Mouse (Mus musculus): ENCODE results near the gene Glipr1.

Gene Glipr1

DNA sequence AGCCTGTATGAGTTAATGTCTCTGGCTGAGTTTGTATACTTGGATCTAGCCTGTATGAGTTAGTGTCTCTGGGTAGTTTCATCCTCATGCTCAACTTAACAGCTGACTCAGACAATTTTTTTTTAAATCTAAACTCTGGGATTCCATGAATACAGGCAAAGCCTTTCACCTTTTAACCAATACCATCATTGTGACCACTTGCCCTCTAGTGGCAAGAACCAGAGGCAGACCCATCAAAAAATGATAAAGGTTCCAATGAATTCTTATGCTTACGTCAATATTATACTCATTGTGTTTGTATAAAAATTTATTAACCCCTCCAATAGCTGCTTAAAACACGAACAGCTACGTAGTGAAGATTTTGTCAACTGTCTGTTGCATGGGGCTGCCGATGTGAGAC, 36.0 kb downstream of the Glipr1 start:
- DNase-seq (ENCODE audit: low spot score in 2 of 2): no peak

DNA sequence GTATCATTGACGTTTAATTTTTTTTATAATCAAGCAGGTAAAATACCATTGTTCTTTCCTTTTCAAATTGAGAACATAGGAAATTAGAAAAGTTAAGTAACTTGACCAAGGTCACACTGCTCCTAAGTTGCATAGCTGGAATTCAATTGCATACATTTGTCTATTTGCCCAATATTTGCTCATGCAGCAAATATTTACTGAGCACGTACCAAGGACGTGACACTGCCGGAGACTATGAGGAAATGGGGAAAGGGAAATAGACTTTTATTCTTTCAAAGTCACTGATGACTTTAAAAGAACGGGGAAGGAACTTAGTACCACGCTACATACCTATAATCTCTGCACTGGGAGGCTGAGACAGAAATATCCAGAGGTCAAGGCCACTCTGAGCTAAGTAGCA, 42.0 kb downstream of the Glipr1 start:
- DNase-seq (ENCODE audit: low spot score in 2 of 2): no peak

DNA sequence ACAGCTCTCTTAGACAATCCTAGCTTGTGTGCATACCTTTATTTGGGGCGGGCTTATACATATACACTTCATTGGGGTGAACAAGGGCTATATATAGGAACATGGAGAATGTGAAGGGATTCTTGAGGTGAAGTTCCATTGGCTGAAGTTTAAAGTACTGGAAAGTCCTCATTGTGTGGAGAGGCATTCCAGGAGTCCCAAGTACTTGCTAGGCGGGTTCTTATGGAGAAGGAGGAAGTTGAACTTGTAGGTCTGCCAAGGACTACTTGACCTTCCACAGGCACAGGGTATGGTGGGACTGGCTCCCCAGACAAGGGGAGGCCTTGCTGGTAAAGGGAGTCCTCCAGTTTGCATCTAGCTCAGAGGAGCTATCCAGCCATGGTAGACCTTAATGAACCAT, 43.1 kb downstream of the Glipr1 start:
- no peak for DNase-seq (ENCODE audit: low spot score in 2 of 2)

DNA sequence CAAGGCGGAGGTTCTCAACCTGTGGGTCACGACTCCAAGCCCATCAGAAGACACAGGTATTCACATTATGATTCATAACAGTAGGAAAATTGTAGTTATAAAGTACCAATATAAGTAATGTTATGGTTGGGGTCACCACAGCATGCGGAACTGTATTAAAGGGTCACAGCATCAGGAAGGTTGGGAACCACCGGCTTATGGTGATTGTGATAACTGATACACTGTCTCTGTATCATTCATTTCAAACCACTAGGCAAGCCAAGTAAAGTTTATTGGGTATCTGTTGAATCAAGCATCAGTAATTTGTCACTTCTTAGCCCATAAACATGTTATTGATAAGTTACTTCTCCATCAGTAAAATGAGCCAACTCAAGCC, 44.4 kb downstream of the Glipr1 start:
- DNase-seq (ENCODE audit: low spot score in 2 of 2): no peak

DNA sequence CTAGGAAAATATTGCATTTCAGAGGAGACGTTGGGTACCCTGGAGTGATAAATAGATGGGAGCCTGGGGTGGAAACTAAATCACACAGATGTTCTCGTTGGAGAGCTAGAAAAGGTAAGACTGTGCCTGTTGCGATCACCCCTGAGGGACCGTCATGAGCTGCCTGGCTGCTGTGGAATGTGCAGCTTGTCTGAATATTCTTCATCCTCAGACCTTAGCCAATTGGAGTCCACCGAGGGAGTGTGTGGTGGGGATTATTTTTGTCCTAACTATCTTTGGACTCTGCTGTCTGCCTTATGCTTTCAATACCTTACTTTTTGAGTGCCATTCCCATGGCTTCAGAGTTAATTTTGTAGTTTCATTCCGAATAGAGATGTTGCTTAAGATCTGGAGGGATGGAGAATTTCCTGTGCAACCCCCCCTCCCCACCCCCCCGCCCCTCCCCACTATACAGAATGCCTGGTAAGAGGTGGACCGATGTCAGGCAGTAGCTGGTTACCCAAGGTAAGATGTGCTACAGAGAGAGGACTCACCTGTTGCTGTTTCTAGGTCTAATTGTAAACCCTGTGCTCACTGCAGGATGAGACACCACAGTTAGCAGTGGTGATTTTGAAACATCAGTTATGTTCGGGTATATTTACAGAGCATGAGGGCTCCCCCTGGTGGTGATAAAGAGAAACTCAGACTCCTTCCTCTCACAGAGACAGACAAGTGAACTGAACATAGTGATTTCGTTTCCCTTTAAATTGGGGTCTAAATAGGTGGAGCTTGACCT, 45.0 kb downstream of the Glipr1 start:
- DNase-seq (ENCODE audit: low spot score in 2 of 2): peak; percentile 39 to 58

DNA sequence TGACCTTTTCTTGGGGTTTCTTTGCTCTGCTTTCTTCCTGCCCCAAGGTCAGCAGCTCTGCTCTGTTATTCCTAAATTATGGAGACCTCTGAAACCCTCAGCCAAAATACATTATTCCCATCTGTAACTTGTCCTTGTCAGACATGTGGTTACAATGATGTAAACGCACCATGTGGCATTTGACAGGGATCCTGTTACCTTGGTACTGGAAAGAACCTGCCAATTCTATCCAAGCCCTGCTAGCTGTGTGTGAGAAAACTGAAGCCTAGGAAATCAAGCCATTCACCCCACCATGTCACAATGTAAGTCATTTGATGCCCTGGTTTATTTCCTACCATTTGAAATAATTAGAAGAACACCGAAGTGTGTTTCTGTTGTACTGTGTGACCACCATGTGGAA, 46.6 kb downstream of the Glipr1 start:
- DNase-seq (ENCODE audit: low spot score in 2 of 2): no peak

DNA sequence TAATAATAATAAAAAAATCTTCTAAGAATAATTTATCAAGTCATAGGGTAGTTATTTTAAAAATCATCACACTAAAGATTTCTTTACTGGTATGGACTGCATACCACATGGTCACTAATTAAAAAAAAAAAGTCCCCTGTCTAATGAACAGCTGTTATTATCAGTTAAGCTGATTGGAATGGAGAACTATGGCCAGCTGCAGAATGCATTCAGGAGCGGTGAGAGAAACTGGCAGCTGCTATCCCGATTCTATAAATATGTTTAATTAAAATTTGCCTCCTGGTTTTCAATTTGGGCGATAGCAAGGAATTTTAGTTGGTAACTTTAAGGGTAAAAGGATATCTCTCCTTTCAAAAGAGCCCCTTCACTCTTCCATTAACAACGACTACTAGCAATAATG, 53.4 kb downstream of the Glipr1 start:
- DNase-seq (ENCODE audit: low spot score in 2 of 2): no peak

DNA sequence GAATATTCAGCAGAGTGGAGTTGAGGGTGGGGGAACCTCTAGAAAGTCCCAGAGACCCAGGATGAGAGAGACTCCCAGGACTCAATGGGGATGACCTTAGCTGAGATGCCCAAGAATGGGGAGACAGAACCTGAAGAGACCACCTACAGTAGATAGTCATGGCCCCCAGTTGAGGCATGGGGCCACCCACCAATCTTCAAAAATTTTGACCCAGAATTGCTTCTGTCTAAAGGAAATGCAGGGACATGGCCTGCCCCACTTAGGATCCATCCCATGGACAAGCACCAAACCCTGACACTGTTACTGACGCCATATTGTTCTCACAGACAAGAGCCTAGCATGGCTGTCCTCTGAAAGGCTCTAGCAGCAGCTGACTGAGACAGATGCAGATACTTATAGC, 54.4 kb downstream of the Glipr1 start:
- no peak for DNase-seq (ENCODE audit: low spot score in 2 of 2)

DNA sequence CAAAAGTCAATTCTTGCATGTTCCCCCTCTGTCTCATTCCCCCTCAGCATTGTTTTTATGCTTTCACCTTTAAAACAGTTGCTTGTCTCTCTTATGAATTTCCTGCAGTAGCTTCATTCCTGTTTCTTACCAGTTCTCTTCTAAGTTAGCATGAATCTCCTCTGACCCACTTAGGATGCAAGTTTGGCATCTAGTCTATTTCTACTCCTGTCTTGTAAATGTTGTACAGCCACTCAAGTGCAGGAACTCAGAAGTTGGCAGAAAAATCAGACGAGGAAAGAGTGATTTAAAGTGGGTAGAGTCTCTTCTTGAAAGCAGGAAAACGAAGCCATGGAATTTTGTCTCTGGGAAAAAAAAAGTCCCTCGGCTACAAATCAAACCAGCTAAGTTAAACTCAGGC, 56.9 kb downstream of the Glipr1 start:
- DNase-seq (ENCODE audit: low spot score in 2 of 2): no peak

DNA sequence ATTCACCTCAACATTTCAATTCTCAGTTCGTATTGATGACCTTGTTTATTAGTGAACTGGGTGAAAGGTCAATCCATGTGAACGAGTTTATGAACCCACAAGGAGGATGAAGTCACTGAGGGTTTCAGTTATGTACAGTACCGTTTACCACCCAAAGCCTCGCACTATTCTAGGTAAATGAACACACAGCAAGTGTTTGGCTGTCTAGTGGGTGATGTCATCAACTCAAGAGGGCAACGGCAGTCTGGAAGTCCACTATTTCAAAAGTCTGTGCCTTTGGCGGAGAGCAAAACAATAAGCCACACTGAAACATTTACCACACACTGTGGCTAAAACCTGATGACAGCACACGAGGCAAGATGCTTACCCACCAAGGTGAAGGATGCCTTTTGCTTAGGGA, 59.4 kb downstream of the Glipr1 start:
- DNase-seq (ENCODE audit: low spot score in 2 of 2): no peak

DNA sequence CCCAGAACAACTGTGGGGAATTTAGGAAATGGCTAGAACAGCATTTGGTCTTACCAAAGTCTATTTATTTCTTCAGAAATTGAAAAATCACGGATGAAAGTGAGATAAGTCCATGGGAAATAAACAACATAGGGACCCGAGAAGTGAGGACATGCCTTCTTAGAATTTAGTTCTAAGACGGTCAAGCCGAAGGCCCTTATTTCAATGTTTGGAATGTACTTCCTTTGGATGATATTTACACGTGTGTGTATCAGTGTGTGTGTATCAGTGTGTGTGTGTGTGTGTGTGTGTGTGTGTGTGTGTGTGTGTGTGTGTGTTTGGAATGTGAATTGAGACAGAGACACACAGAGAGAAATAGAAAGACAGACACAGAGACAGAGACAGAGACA, 65.3 kb downstream of the Glipr1 start:
- no peak for DNase-seq (ENCODE audit: low spot score in 2 of 2)

DNA sequence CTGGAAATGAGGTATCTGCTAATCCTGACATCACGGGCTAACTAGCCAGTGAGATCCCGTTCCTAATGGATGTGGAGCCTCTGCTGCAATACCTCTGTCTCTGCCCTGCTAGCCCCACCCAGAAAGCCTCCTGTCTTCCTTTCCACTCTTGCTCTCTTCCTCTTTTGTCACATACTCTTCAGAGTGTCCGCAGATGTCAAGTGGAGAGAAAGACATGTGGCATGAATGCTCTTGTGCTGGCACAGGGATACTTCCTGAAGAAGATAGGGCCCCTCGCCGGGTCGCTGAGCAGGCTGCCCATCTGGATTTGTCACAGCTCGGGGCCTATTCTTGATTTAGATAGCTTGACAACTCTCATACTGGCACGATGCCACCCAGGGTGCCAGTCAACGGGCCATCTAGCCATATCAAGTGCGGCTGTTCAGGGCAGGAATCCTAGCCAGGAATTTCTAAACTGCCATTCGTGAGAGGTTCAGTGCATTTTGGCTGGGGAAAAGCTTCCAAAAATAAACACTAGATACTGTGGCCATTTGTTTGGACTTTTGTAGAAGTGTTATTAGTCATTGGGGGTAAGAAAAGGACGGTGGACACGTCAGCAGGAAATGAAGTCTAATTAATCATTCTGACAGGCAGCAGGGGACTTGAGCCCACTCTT, 65.8 kb downstream of the Glipr1 start:
- no peak for DNase-seq (ENCODE audit: low spot score in 2 of 2)

DNA sequence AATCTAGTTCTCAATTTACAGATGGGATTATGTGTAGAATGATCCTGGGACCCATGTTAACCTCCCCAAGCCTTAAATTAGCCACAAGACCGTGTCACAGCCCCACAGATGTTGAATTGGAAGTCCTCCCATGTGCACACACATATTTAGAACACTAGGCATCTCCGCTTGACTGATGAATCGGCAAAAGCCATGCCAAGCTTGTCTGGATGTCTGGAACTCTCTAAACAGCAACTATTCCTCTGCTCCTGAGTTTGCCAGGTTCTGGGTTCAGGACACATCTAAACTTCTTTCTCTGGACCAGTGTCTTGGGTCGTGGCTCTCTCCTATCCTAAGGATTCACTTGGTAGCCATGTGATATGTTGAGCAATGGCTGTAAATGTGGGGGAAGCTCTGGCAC, 66.4 kb downstream of the Glipr1 start:
- no peak for DNase-seq (ENCODE audit: low spot score in 2 of 2)

Data from spleen, postnatal 36 days (tissue).